Mouse (Mus musculus): ENCODE results near the gene Astn1. TPM values are rescaled to one million over a fixed set of nuclear protein-coding genes. Genes with fewer than 3 reads are reported as not detected.

Astn1 gene
- not detected in 2 replicates for polyA plus RNA-seq (2012; ENCODE audit: insufficient read depth, insufficient read length, missing spikeins)

- Histone ChIP-seq H3K27ac (replicated peaks; ENCODE audit: low read depth, low read length) (no peak within 1 kb of the TSS), H3K4me3 (ENCODE audit: insufficient read depth, low read depth, low read length) (0 out of 2 replicates have a peak within 1 kb of the TSS, but pooled peaks have one; percentile 17), H3K4me1 (ENCODE audit: control insufficient read depth, insufficient read depth, insufficient read length, low read length) (no peaks in the 10 kb centered on the region)
Observed at GRCm38 (mm10) chr1:158361964-158362291, at the start of gene Astn1. TSS of gene Astn1 (plus strand) at chr1:158362273.

GRCm38 (mm10) chr1:158323325-158323724 is 38.7 kb upstream of the Astn1 start:
- no peaks in the 10 kb centered on the region for H3K4me1 ChIP-seq (ENCODE audit: control insufficient read depth, insufficient read depth, insufficient read length, low read length)
- H3K4me3 ChIP-seq (ENCODE audit: insufficient read depth, low read depth, low read length): no peak overlapping the region
- no peak overlapping the region for H3K27ac ChIP-seq (replicated peaks; ENCODE audit: low read depth, low read length)

- Histone ChIP-seq H3K27ac (replicated peaks; ENCODE audit: low read depth, low read length) (no peak overlapping the region), H3K4me3 (ENCODE audit: insufficient read depth, low read depth, low read length) (no peak overlapping the region)
Observed at GRCm38 (mm10) chr1:158328126-158328525, 33.9 kb upstream of the Astn1 start.

GRCm38 (mm10) chr1:158328839-158329238 is 33.2 kb upstream of the Astn1 start:
- no peak overlapping the region for H3K27ac ChIP-seq (replicated peaks; ENCODE audit: low read depth, low read length)
- H3K4me3 ChIP-seq (ENCODE audit: insufficient read depth, low read depth, low read length): no peak overlapping the region
- H3K4me1 ChIP-seq (ENCODE audit: control insufficient read depth, insufficient read depth, insufficient read length, low read length): no peaks in the 10 kb centered on the region

More at GRCm38 (mm10) chr1:158328126-158328525, 33.9 kb upstream of the Astn1 start:
- no peaks in the 10 kb centered on the region for H3K4me1 ChIP-seq (ENCODE audit: control insufficient read depth, insufficient read depth, insufficient read length, low read length)

- Histone ChIP-seq H3K4me1 (ENCODE audit: control insufficient read depth, insufficient read depth, insufficient read length, low read length) (no peaks in the 10 kb centered on the region), H3K27ac (replicated peaks; ENCODE audit: low read depth, low read length) (no peak overlapping the region), H3K4me3 (ENCODE audit: insufficient read depth, low read depth, low read length) (no peak overlapping the region)
Observed at GRCm38 (mm10) chr1:158343243-158343714, 18.8 kb upstream of the Astn1 start.

- no peak overlapping the region for H3K27ac ChIP-seq (replicated peaks; ENCODE audit: low read depth, low read length)
- 0 out of 2 replicates have a peak, but pooled peaks cover 2% of the 10 kb centered on the region for H3K4me1 ChIP-seq (ENCODE audit: control insufficient read depth, insufficient read depth, insufficient read length, low read length)
- H3K4me3 ChIP-seq (ENCODE audit: insufficient read depth, low read depth, low read length): no peak overlapping the region
Observed at GRCm38 (mm10) chr1:158353656-158354371, 8.3 kb upstream of the Astn1 start.

- Histone ChIP-seq H3K4me3 (ENCODE audit: insufficient read depth, low read depth, low read length) (peak overlapping the region; percentile 61), H3K27ac (replicated peaks; ENCODE audit: low read depth, low read length) (no peak overlapping the region), H3K4me1 (ENCODE audit: control insufficient read depth, insufficient read depth, insufficient read length, low read length) (0 out of 2 replicates have a peak, but pooled peaks cover 2% of the 10 kb centered on the region)
Observed at GRCm38 (mm10) chr1:158355177-158356050, 6.7 kb upstream of the Astn1 start.

GRCm38 (mm10) chr1:158356051-158356461 is 6.0 kb upstream of the Astn1 start, which contains the start of gene Brinp2:
TSS of gene Brinp2 (minus strand) at chr1:158356326.
- Histone ChIP-seq H3K27ac (replicated peaks; ENCODE audit: low read depth, low read length) (no peak within 1 kb of the TSS), H3K4me3 (ENCODE audit: insufficient read depth, low read depth, low read length) (peak within 1 kb of the TSS; percentile 61), H3K4me1 (ENCODE audit: control insufficient read depth, insufficient read depth, insufficient read length, low read length) (0 out of 2 replicates have a peak, but pooled peaks cover 2% of the 10 kb centered on the region)

- Histone ChIP-seq H3K4me1 (ENCODE audit: control insufficient read depth, insufficient read depth, insufficient read length, low read length) (no peaks in the 10 kb centered on the region), H3K4me3 (ENCODE audit: insufficient read depth, low read depth, low read length) (0 out of 2 replicates have a peak overlapping the region, but pooled peaks have one; percentile 17), H3K27ac (replicated peaks; ENCODE audit: low read depth, low read length) (no peak overlapping the region)
Observed at GRCm38 (mm10) chr1:158362292-158363101, 424 bp downstream of the Astn1 start.

- no peak overlapping the region for H3K27ac ChIP-seq (replicated peaks; ENCODE audit: low read depth, low read length)
- no peaks in the 10 kb centered on the region for H3K4me1 ChIP-seq (ENCODE audit: control insufficient read depth, insufficient read depth, insufficient read length, low read length)
- no peak overlapping the region for H3K4me3 ChIP-seq (ENCODE audit: insufficient read depth, low read depth, low read length)
Observed at GRCm38 (mm10) chr1:158364461-158364860, 2.4 kb downstream of the Astn1 start.

GRCm38 (mm10) chr1:158382277-158382676 is 20.2 kb downstream of the Astn1 start:
- H3K4me1 ChIP-seq (ENCODE audit: control insufficient read depth, insufficient read depth, insufficient read length, low read length): no peaks in the 10 kb centered on the region
- H3K27ac ChIP-seq (replicated peaks; ENCODE audit: low read depth, low read length): no peak overlapping the region
- H3K4me3 ChIP-seq (ENCODE audit: insufficient read depth, low read depth, low read length): no peak overlapping the region

- Histone ChIP-seq H3K4me3 (ENCODE audit: insufficient read depth, low read depth, low read length) (no peak overlapping the region), H3K27ac (replicated peaks; ENCODE audit: low read depth, low read length) (no peak overlapping the region), H3K4me1 (ENCODE audit: control insufficient read depth, insufficient read depth, insufficient read length, low read length) (no peaks in the 10 kb centered on the region)
Observed at GRCm38 (mm10) chr1:158383210-158383609, 21.1 kb downstream of the Astn1 start.

- Histone ChIP-seq H3K4me1 (ENCODE audit: control insufficient read depth, insufficient read depth, insufficient read length, low read length) (no peaks in the 10 kb centered on the region), H3K4me3 (ENCODE audit: insufficient read depth, low read depth, low read length) (no peak overlapping the region), H3K27ac (replicated peaks; ENCODE audit: low read depth, low read length) (no peak overlapping the region)
Observed at GRCm38 (mm10) chr1:158385311-158385710, 23.2 kb downstream of the Astn1 start.

- H3K4me3 ChIP-seq (ENCODE audit: insufficient read depth, low read depth, low read length): no peak overlapping the region
- no peaks in the 10 kb centered on the region for H3K4me1 ChIP-seq (ENCODE audit: control insufficient read depth, insufficient read depth, insufficient read length, low read length)
- H3K27ac ChIP-seq (replicated peaks; ENCODE audit: low read depth, low read length): no peak overlapping the region
Observed at GRCm38 (mm10) chr1:158386781-158387180, 24.7 kb downstream of the Astn1 start.
